Mouse (Mus musculus) forebrain, embryonic 14.5 days (tissue): ENCODE data around the gene Myh7b. TPM values are rescaled to one million over a fixed set of nuclear protein-coding genes. Genes with fewer than 3 reads are reported as not detected.

Experiments used
- ATAC-seq: fragments of 200-750 bp; cut with Nextera tagmentation; 2 replicates; pipeline ENCODE4 v1.8.0; 2017; ENCODE audit warnings: mild to moderate bottlenecking, moderate library complexity
- DNase-seq: peaks from one replicate; pipeline ENCODE4 v3.0.0-alpha.2; 2015; ENCODE audit warnings: low spot score
- H3K27ac ChIP-seq: fragments of 300-500 bp; sonication (generic); 2 replicates; pipeline ENCODE4 v1.5.1; 2014; ENCODE audit warnings: low read depth, mild to moderate bottlenecking, control low read depth, low read length, moderate library complexity
- H3K27me3 ChIP-seq: fragments of 300-500 bp; sonication (generic); replicated peaks from 2 replicates; pipeline ENCODE4 v1.6.1; 2014; ENCODE audit warnings: low read length, control low read depth, mixed read lengths; ENCODE audit not compliant: control insufficient read depth, insufficient read depth
- H3K36me3 ChIP-seq: fragments of 300-500 bp; sonication (generic); 2 replicates; pipeline ENCODE4 v1.6.1; 2014; ENCODE audit warnings: low read length, control low read depth; ENCODE audit not compliant: control insufficient read depth, insufficient read depth
- H3K4me1 ChIP-seq: fragments of 300-500 bp; sonication (generic); 2 replicates; pipeline ENCODE4 v1.6.1; 2014; ENCODE audit warnings: antibody characterized with exemption, low read length, control low read depth; ENCODE audit not compliant: control insufficient read depth, insufficient read depth
- H3K4me2 ChIP-seq: fragments of 300-500 bp; sonication (generic); 2 replicates; pipeline ENCODE4 v1.6.1; 2014; ENCODE audit warnings: mild to moderate bottlenecking, control low read depth, low read length
- H3K4me3 ChIP-seq: fragments of 300-500 bp; sonication (generic); 2 replicates; pipeline ENCODE4 v1.5.1; 2014; ENCODE audit warnings: low read depth, low read length, control low read depth
- H3K9ac ChIP-seq: fragments of 300-500 bp; sonication (generic); 2 replicates; pipeline ENCODE4 v1.6.1; 2014; ENCODE audit warnings: mild to moderate bottlenecking, low read length, control low read depth, moderate library complexity
- H3K9me3 ChIP-seq: fragments of 300-500 bp; sonication (generic); replicated peaks from 2 replicates; pipeline ENCODE4 v1.6.1; 2016; ENCODE audit warnings: low read length, control low read depth, mixed read lengths; ENCODE audit not compliant: control insufficient read depth
- WGBS: fragments of 180-500 bp; shearing (Covaris S2); extraction: QIAGEN DNeasy Blood & Tissue Kit; methylation state at CpG from one replicate; pipeline ENCODE4 v1.1.7; 2014; 5-methylcytosine and 5-hydroxymethylcytosine counted together
- polyA plus RNA-seq: library from polyadenylated mRNA; unstranded; fragments of >200 nt; fragmentation: Nextera tagmentation; extraction: Ambion mirVana; gene quantifications from 2 replicates; pipeline ENCODE4 v1.2.1, GENCODE M21; 2014

The Myh7b gene
- polyA plus RNA-seq, 1 experiment from 2014 or later: 0.08 TPM

- Histone ChIP-seq H3K4me2 (no peak overlapping the region), H3K9ac (no peak overlapping the region), H3K9me3 (no peaks in the 10 kb centered on the region), H3K4me1 (no peaks in the 10 kb centered on the region), H3K27ac (0 out of 2 replicates have a peak overlapping the region, but pooled peaks have one; percentile 23), H3K36me3 (peaks cover 91% of the 10 kb centered on the region), H3K4me3 (no peak overlapping the region), H3K27me3 (no peaks in the 10 kb centered on the region)
- ATAC-seq (no peak), DNase-seq (peak; percentile 36)
- 24% methylated on average over 6 of the region's 6 CpGs for WGBS
Observed at GRCm38 (mm10) chr2:155655759-155656372, 44.9 kb downstream of the Myh7b start.

DNA sequence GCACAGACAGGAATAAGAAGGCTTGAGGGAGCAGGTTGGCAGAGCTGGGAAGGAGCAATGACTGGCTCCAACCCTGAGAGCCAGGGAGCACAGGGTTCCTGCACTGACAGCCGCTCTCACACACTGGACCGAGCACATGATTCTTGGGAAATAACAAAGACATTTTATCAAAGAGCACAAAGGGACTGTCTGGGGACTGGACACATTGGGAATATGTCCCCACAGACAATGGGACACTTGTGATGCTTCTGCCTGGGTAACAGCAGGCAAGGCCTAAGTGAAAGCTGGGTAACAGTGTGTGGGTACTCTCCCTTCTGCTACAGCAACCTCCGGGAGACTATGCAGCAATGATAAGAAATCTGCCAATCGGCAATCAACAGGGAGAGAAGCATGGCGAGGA lies 51.4 kb downstream of the Myh7b start:
- Histone ChIP-seq H3K9ac (no peak overlapping the region), H3K9me3 (no peaks in the 10 kb centered on the region), H3K27me3 (no peaks in the 10 kb centered on the region), H3K4me2 (no peak overlapping the region), H3K36me3 (peaks cover 83% of the 10 kb centered on the region), H3K4me1 (no peaks in the 10 kb centered on the region), H3K4me3 (no peak overlapping the region), H3K27ac (no peak overlapping the region)
- ATAC-seq (no peak), DNase-seq (no peak)
- WGBS: 80% methylated on average over 5 of the region's 5 CpGs

GRCm38 (mm10) chr2:155663097-155663496 lies 52.1 kb downstream of the Myh7b start:
- Histone ChIP-seq H3K9ac (no peak overlapping the region), H3K4me3 (no peak overlapping the region), H3K36me3 (peaks cover 82% of the 10 kb centered on the region), H3K4me2 (no peak overlapping the region), H3K9me3 (no peaks in the 10 kb centered on the region), H3K27ac (no peak overlapping the region), H3K4me1 (no peaks in the 10 kb centered on the region), H3K27me3 (no peaks in the 10 kb centered on the region)
- WGBS: 19% methylated on average over 5 of the region's 5 CpGs
- ATAC-seq (no peak), DNase-seq (peak; percentile 89)

GRCm38 (mm10) chr2:155663910-155664460 lies 53.0 kb downstream of the Myh7b start:
- H3K27me3 ChIP-seq: no peaks in the 10 kb centered on the region
- no peaks in the 10 kb centered on the region for H3K9me3 ChIP-seq
- H3K4me3 ChIP-seq: no peak overlapping the region
- no peak overlapping the region for H3K27ac ChIP-seq
- peaks cover 82% of the 10 kb centered on the region for H3K36me3 ChIP-seq
- WGBS: 82% methylated on average over 6 of the region's 6 CpGs
- H3K9ac ChIP-seq: no peak overlapping the region
- no peak overlapping the region for H3K4me2 ChIP-seq
- no peaks in the 10 kb centered on the region for H3K4me1 ChIP-seq
- DNase-seq (no peak), ATAC-seq (no peak)

DNA sequence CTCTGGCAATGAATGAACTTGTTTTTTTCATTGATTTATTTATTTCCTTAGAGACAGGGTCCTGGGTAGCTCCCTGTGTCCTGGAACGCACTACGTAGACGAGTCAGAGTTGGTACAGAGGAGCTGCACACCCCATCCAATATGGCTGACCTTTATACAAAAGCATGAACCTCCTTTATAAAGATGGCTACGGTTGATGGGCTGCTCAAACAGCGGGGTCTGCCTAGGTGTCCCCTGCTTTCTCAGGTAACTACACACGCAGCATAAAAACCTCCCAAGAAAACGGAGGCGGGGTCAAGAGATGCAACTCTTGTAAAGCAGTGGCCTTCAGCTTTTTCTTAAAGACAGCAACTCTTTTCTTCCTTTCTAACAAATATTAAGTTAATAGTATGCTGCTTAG lies 56.9 kb downstream of the Myh7b start:
- no peaks in the 10 kb centered on the region for H3K27me3 ChIP-seq
- no peak overlapping the region for H3K4me3 ChIP-seq
- H3K36me3 ChIP-seq: peaks cover 76% of the 10 kb centered on the region
- WGBS: 98% methylated on average over 8 of the region's 8 CpGs
- no peak for ATAC-seq
- no peak overlapping the region for H3K9ac ChIP-seq
- no peak overlapping the region for H3K27ac ChIP-seq
- H3K4me1 ChIP-seq: no peaks in the 10 kb centered on the region
- DNase-seq: no peak
- H3K9me3 ChIP-seq: no peaks in the 10 kb centered on the region
- H3K4me2 ChIP-seq: no peak overlapping the region

- H3K9ac ChIP-seq: no peak overlapping the region
- H3K27me3 ChIP-seq: no peaks in the 10 kb centered on the region
- ATAC-seq: no peak
- H3K4me2 ChIP-seq: no peak overlapping the region
- peaks cover 73% of the 10 kb centered on the region for H3K36me3 ChIP-seq
- no peaks in the 10 kb centered on the region for H3K4me1 ChIP-seq
- peak; percentile 22 for DNase-seq
- H3K4me3 ChIP-seq: no peak overlapping the region
- H3K9me3 ChIP-seq: no peaks in the 10 kb centered on the region
- H3K27ac ChIP-seq: no peak overlapping the region
- 83% methylated on average over 4 of the region's 4 CpGs for WGBS
Observed at GRCm38 (mm10) chr2:155668461-155668860, 57.4 kb downstream of the Myh7b start.

- Histone ChIP-seq H3K9me3 (no peaks in the 10 kb centered on the region), H3K27ac (no peak overlapping the region), H3K4me1 (no peaks in the 10 kb centered on the region), H3K4me3 (no peak overlapping the region), H3K36me3 (peaks cover 46% of the 10 kb centered on the region), H3K27me3 (no peaks in the 10 kb centered on the region), H3K4me2 (no peak overlapping the region), H3K9ac (no peak overlapping the region)
- DNase-seq (peak; percentile 14), ATAC-seq (no peak)
- 86% methylated on average over 4 of the region's 4 CpGs for WGBS
Observed at GRCm38 (mm10) chr2:155671236-155671635, 60.2 kb downstream of the Myh7b start.

DNA sequence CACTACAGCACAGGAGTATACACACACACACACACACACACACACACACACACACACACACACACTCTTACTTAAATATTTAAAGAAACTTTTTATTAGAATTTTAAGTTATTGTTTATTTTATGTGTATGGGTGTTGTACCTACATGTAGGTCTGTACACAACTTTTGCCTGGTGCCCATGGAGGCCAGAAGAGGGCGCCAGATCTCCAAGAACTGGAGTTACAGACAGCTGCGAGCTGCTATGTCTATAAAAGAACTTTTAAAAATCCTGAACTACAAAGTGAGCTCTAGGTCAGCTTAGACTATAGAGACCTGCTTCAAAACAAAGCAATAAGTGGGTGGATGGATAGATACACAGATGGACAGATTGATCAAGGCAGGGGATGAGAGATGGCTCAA lies 62.5 kb downstream of the Myh7b start:
- Histone ChIP-seq H3K27me3 (no peaks in the 10 kb centered on the region), H3K4me1 (no peaks in the 10 kb centered on the region), H3K27ac (no peak overlapping the region), H3K36me3 (peaks cover 29% of the 10 kb centered on the region), H3K9ac (no peak overlapping the region), H3K4me3 (no peak overlapping the region), H3K9me3 (no peaks in the 10 kb centered on the region), H3K4me2 (no peak overlapping the region)
- WGBS: 27% methylated on average over 2 of the region's 2 CpGs
- no peak for ATAC-seq
- DNase-seq: peak; percentile 60

- DNase-seq (no peak), ATAC-seq (no peak)
- Histone ChIP-seq H3K9ac (no peak overlapping the region), H3K9me3 (no peaks in the 10 kb centered on the region), H3K27me3 (no peaks in the 10 kb centered on the region), H3K27ac (0 out of 2 replicates have a peak overlapping the region, but pooled peaks have one; percentile 21), H3K4me1 (no peaks in the 10 kb centered on the region), H3K4me3 (no peak overlapping the region), H3K36me3 (peaks cover 25% of the 10 kb centered on the region), H3K4me2 (no peak overlapping the region)
- 81% methylated on average over 4 of the region's 4 CpGs for WGBS
Observed at GRCm38 (mm10) chr2:155675118-155675517, 64.1 kb downstream of the Myh7b start.
